Mouse (Mus musculus) lung, postnatal 36 days (tissue): ENCODE data around the gene Syt1.
A peak's percentile ranks its signal among the peaks of the same experiment; 100 is the strongest.

Experiments
- DNase-seq: peaks from one replicate; pipeline ENCODE4 v3.0.0; 2022; ENCODE audit warnings: mixed read lengths

Syt1 gene

GRCm38 (mm10) chr10:108506917-108507316, 503.9 kb downstream of the Syt1 start:
- DNase-seq: no peak

- DNase-seq: no peak
These were observed 505.9 kb downstream of the Syt1 start for GRCm38 (mm10) chr10:108504925-108505324.

- DNase-seq: no peak
These were observed 506.5 kb downstream of the Syt1 start for GRCm38 (mm10) chr10:108504128-108504870.

- peak; percentile 41 for DNase-seq
These were observed 520.6 kb downstream of the Syt1 start for GRCm38 (mm10) chr10:108490231-108490630.

- no peak for DNase-seq
These were observed 526.8 kb downstream of the Syt1 start for GRCm38 (mm10) chr10:108483991-108484390.

- no peak for DNase-seq
These were observed 530.5 kb downstream of the Syt1 start for GRCm38 (mm10) chr10:108480146-108480850.

- no peak for DNase-seq
These were observed 540.3 kb downstream of the Syt1 start for GRCm38 (mm10) chr10:108470319-108470955.

GRCm38 (mm10) chr10:108466539-108466938, 544.2 kb downstream of the Syt1 start:
- peak; percentile 48 for DNase-seq

GRCm38 (mm10) chr10:108461862-108462261, 548.9 kb downstream of the Syt1 start:
- DNase-seq: no peak

- DNase-seq: no peak
These were observed 553.7 kb downstream of the Syt1 start for GRCm38 (mm10) chr10:108457054-108457453.

GRCm38 (mm10) chr10:108455883-108456282, 554.9 kb downstream of the Syt1 start:
- DNase-seq: no peak

- no peak for DNase-seq
These were observed 555.6 kb downstream of the Syt1 start for GRCm38 (mm10) chr10:108455204-108455603.

- no peak for DNase-seq
These were observed 556.1 kb downstream of the Syt1 start for GRCm38 (mm10) chr10:108454691-108455117.

- DNase-seq: peak; percentile 59
These were observed 557.2 kb downstream of the Syt1 start for GRCm38 (mm10) chr10:108453561-108453960.

- DNase-seq: no peak
These were observed 558.4 kb downstream of the Syt1 start for GRCm38 (mm10) chr10:108452421-108452820.

- DNase-seq: no peak
These were observed 559.3 kb downstream of the Syt1 start for GRCm38 (mm10) chr10:108451516-108451915.

GRCm38 (mm10) chr10:108450401-108450800, 560.4 kb downstream of the Syt1 start:
- no peak for DNase-seq

GRCm38 (mm10) chr10:108448421-108448820, 562.4 kb downstream of the Syt1 start:
- DNase-seq: peak; percentile 65
